Mouse (Mus musculus) activated CD4-positive, CD25-positive, alpha-beta regulatory T cell, adult 4 months (primary cell): ENCODE results near the gene D3Ertd254e. TPM values are rescaled to one million over a fixed set of nuclear protein-coding genes. Genes with fewer than 3 reads are reported as not detected.

ENCODE experiments used
- polyA plus RNA-seq, 2 experiments: library from polyadenylated mRNA; unstranded; fragments of 100-300 nt; shearing (Covaris generic); gene quantifications; one replicate each; pipeline ENCODE4 v1.2.1; 2017

Gene D3Ertd254e
- polyA plus RNA-seq, 2 experiments from 2014 or later = 4.6 to 7.3 TPM

Other genes starting within 250 kb of the D3Ertd254e start
- 100 to 1,000 TPM; 110 to 118 TPM for gene Dcun1d1, start 213.6 kb upstream of the D3Ertd254e start, polyA plus RNA-seq
- gene Mccc1, start 150.3 kb upstream of the D3Ertd254e start, polyA plus RNA-seq = 10 to 100 TPM; 12.8 to 20.5 TPM
- not detected for gene Ccdc144b, start 97.5 kb upstream of the D3Ertd254e start, polyA plus RNA-seq
- 10 to 100 TPM; 39.5 to 41.5 TPM for gene Acad9, start 85.0 kb upstream of the D3Ertd254e start, polyA plus RNA-seq
- gene Qrfpr, start 71.3 kb downstream of the D3Ertd254e start, polyA plus RNA-seq = not detected